Mouse (Mus musculus): ENCODE results near the gene Btbd35f7.
"Not testable (repeated sequence)": the region's sequence is repeated elsewhere in the genome, so short reads cannot be mapped to it uniquely, and the experiment has no call there.

Btbd35f7 gene

DNA sequence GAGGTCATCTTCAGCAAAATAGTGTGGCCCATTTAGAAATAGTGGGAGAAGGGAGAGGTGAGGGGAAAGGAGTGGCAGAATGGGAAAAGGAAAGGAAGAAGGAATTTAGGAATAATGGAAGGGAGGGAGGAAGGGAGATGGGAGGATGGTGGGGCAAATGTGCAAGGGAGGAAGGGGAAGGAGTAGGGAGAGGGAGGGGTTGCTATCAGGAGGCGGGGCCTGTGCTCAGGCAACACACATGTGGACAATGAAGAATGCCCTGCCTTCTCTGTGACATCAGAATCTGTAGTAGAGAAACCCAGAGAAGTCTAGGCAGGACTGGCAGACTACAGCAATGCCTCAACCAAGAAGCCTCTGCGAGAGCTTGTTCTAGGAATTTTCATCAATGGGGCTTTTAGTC lies at the start of gene Btbd35f7:
TSS of gene Btbd35f7 (plus strand) at position 301 of the 400 bp plus-strand sequence.
- DNase-seq (ENCODE audit: low spot score in 2 of 2): not testable (repeated sequence)
